Mouse (Mus musculus): ENCODE data around the gene Trappc1. TPM values are rescaled to one million over a fixed set of nuclear protein-coding genes. Genes with fewer than 3 reads are reported as not detected.

Trappc1 gene
- total and polyA plus RNA-seq, 3 experiments = 85.4 to 124 (median 102) TPM

DNA sequence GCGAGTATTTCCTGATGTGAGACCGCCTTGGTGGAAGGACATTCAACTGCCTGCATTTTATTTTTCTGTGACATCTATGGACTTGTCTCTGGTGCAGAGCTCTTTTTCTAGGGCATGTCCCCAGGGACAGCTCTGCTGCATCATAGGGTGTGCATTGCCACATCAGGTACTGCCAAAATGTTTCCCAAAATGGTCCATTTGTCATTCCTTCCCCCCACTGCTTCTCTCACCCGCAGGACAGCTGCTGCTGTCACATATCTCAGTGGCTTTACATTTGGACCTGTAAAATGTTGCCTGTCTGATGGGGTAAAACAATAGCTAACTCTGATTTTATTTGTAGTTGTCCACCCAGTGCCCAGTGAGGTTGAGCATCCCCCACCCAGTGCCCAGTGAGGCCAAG, 28.5 kb upstream of the Trappc1 start:
- Histone ChIP-seq H3K9me3 (replicated peaks; ENCODE audit: low read length) (no peaks in the 10 kb centered on the region), H3K4me1 (ENCODE audit: control insufficient read depth in 1 of 2, insufficient read depth in 2 of 2) (no peaks in the 10 kb centered on the region), H3K27ac (ENCODE audit: insufficient read depth, low read depth) (no peak overlapping the region), H3K4me3 (replicated peaks in 1 of 3; ENCODE audit: low read depth in 2 of 3, low read length in 2 of 3, poor library complexity in 1 of 3) (no peak overlapping the region), H3K79me2 (replicated peaks; ENCODE audit: control insufficient read depth, extremely low read depth, insufficient read depth, poor library complexity, severe bottlenecking) (no peaks in the 10 kb centered on the region), H3K27me3 (replicated peaks) (no peaks in the 10 kb centered on the region), H3K4me2 (ENCODE audit: insufficient read depth, low read depth, poor library complexity, severe bottlenecking) (no peak overlapping the region), H3K36me3 (replicated peaks in 1 of 2; ENCODE audit: control insufficient read depth in 1 of 2, insufficient read depth in 1 of 2, low read length in 1 of 2) (peaks cover 12 to 45% of the 10 kb centered on the region in 2 experiments), H3K9ac (ENCODE audit: insufficient read depth, low read depth) (no peak overlapping the region)
- in situ Hi-C loops (cut with MboI; ENCODE audit: low pct_ligation_motif_present, low pct_unique_long_range_greater_than_20kb, low sequenced_read_pairs) (no loop called here), dilution Hi-C loops (cut with MboI; ENCODE audit: extremely low pct_ligation_motif_present, extremely low pct_unique_long_range_greater_than_20kb, low sequenced_read_pairs) (no loop called here)
- no peak for DNase-seq (ENCODE audit: extremely low read depth)
- TF ChIP-seq MXI1 (IDR thresholded peaks at IDR 0.05; ENCODE audit: low read depth, low read length) (no peak), E2F4 (IDR thresholded peaks at IDR 0.05; ENCODE audit: insufficient replicate concordance, low read depth, low read length) (no peak), USF1 (IDR thresholded peaks at IDR 0.05; ENCODE audit: low read depth, low read length) (no peak), USF2 (conservative IDR thresholded peaks at IDR 0.05; ENCODE audit: low read depth, low read length) (no peak), CHD1 (IDR thresholded peaks at IDR 0.05; ENCODE audit: low read depth, low read length) (no peak), POLR2A (IDR thresholded peaks at IDR 0.05; ENCODE audit: low read depth, low read length) (no peak), POLR2AphosphoS2 (IDR thresholded peaks at IDR 0.05; ENCODE audit: low read depth, low read length) (no peak), ZMIZ1 (IDR thresholded peaks at IDR 0.05; ENCODE audit: low read depth, low read length) (no peak), PAX5 (IDR thresholded peaks at IDR 0.05; ENCODE audit: low read length) (no peak), ETS1 (conservative IDR thresholded peaks at IDR 0.05; ENCODE audit: low read depth, low read length) (no peak)

DNA sequence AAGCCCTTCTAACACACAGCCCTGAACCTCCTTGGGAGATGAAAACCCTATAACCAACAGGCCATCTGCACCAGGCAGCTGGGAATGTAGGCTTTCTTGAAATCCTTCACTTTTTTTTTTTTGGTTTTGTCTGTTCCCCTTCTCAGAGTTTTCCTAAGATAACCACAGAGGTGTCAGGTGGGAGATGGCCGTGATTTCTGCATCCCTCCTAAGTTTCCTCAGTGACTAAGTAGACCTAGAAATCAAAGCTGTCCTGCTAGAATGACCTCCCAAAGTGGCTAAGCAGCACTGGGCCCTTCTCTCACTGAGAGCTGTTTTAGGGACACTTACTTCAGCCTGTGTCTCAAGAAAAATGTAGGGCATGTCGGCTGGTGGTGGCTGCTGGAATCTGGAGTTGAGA, 26.0 kb upstream of the Trappc1 start:
- Histone ChIP-seq H3K4me2 (ENCODE audit: insufficient read depth, low read depth, poor library complexity, severe bottlenecking) (no peak overlapping the region), H3K9me3 (replicated peaks; ENCODE audit: low read length) (no peaks in the 10 kb centered on the region), H3K4me3 (replicated peaks in 1 of 3; ENCODE audit: low read depth in 2 of 3, low read length in 2 of 3, poor library complexity in 1 of 3) (no peak overlapping the region), H3K4me1 (ENCODE audit: control insufficient read depth in 1 of 2, insufficient read depth in 2 of 2) (peaks cover 0 to 3% of the 10 kb centered on the region in 2 experiments; a peak in 1 of 4 replicates), H3K36me3 (replicated peaks in 1 of 2; ENCODE audit: control insufficient read depth in 1 of 2, insufficient read depth in 1 of 2, low read length in 1 of 2) (peaks cover 23 to 68% of the 10 kb centered on the region in 2 experiments), H3K9ac (ENCODE audit: insufficient read depth, low read depth) (no peak overlapping the region), H3K27ac (ENCODE audit: insufficient read depth, low read depth) (no peak overlapping the region), H3K27me3 (replicated peaks) (no peaks in the 10 kb centered on the region), H3K79me2 (replicated peaks; ENCODE audit: control insufficient read depth, extremely low read depth, insufficient read depth, poor library complexity, severe bottlenecking) (no peaks in the 10 kb centered on the region)
- TF ChIP-seq UBTF (IDR thresholded peaks at IDR 0.05; ENCODE audit: low read depth, low read length) = no peak
- TF ChIP-seq RAD21 (IDR thresholded peaks at IDR 0.05; ENCODE audit: low read depth, low read length) = no peak
- no peak for TF ChIP-seq MXI1 (IDR thresholded peaks at IDR 0.05; ENCODE audit: low read depth, low read length)
- TF ChIP-seq ELF1 (IDR thresholded peaks at IDR 0.05; ENCODE audit: low read depth, low read length) = no peak
- TF ChIP-seq IRF4 (IDR thresholded peaks at IDR 0.05; ENCODE audit: low read depth, low read length) = no peak
- no peak for TF ChIP-seq CHD1 (IDR thresholded peaks at IDR 0.05; ENCODE audit: low read depth, low read length)
- no peak for TF ChIP-seq MYC (IDR thresholded peaks at IDR 0.05; ENCODE audit: low read depth, low read length)
- no peak for TF ChIP-seq HCFC1 (IDR thresholded peaks at IDR 0.05; ENCODE audit: low read depth, low read length)
- TF ChIP-seq BHLHE40 (IDR thresholded peaks at IDR 0.05; ENCODE audit: low read depth, low read length) = no peak
- TF ChIP-seq ZMIZ1 (IDR thresholded peaks at IDR 0.05; ENCODE audit: low read depth, low read length) = no peak
- no peak for TF ChIP-seq USF1 (IDR thresholded peaks at IDR 0.05; ENCODE audit: low read depth, low read length)
- no peak for TF ChIP-seq CHD2 (IDR thresholded peaks at IDR 0.05; ENCODE audit: low read length)
- no peak for TF ChIP-seq TCF12 (IDR thresholded peaks at IDR 0.05; ENCODE audit: low read depth, low read length)
- dilution Hi-C loops (cut with MboI; ENCODE audit: extremely low pct_ligation_motif_present, extremely low pct_unique_long_range_greater_than_20kb, low sequenced_read_pairs) (no loop called here), in situ Hi-C loops (cut with MboI; ENCODE audit: low pct_ligation_motif_present, low pct_unique_long_range_greater_than_20kb, low sequenced_read_pairs) (no loop called here)
- no peak for DNase-seq (ENCODE audit: extremely low read depth)

Data from CH12.LX (cell line).